Mouse (Mus musculus) liver, embryonic 13.5 days (tissue): ENCODE measurements around the gene Emid1. TPM values are rescaled to one million over a fixed set of nuclear protein-coding genes. Genes with fewer than 3 reads are reported as not detected.

Experiments
- ATAC-seq: fragments of 200-750 bp; cut with Nextera tagmentation; 2 replicates; pipeline ENCODE4 v1.8.0; 2017; ENCODE audit warnings: low read depth, mild to moderate bottlenecking, moderate number of reproducible peaks, moderate library complexity
- DNase-seq: peaks from one replicate; pipeline ENCODE4 v3.0.0; 2022
- H3K27ac ChIP-seq: fragments of 300-500 bp; sonication (generic); 2 replicates; pipeline ENCODE4 v1.5.1; 2015; ENCODE audit warnings: moderate library complexity, mild to moderate bottlenecking, inconsistent platforms
- H3K27me3 ChIP-seq: fragments of 300-500 bp; sonication (generic); 2 replicates; pipeline ENCODE4 v1.6.1; 2015; ENCODE audit warnings: mild to moderate bottlenecking, inconsistent platforms
- H3K36me3 ChIP-seq: fragments of 300-500 bp; sonication (generic); 2 replicates; pipeline ENCODE4 v1.6.1; 2015; ENCODE audit warnings: mild to moderate bottlenecking, inconsistent platforms
- H3K4me1 ChIP-seq: fragments of 300-500 bp; sonication (generic); replicated peaks from 2 replicates; pipeline ENCODE4 v1.6.1; 2015; ENCODE audit warnings: inconsistent platforms
- H3K4me2 ChIP-seq: fragments of 300-500 bp; sonication (generic); 2 replicates; pipeline ENCODE4 v1.6.1; 2015; ENCODE audit warnings: inconsistent platforms, mild to moderate bottlenecking, moderate library complexity
- H3K4me3 ChIP-seq: fragments of 300-500 bp; sonication (generic); replicated peaks from 2 replicates; pipeline ENCODE4 v1.5.1; 2015; ENCODE audit warnings: mild to moderate bottlenecking, inconsistent platforms
- H3K9ac ChIP-seq: fragments of 300-500 bp; sonication (generic); 2 replicates; pipeline ENCODE4 v1.6.1; 2015; ENCODE audit warnings: mild to moderate bottlenecking, inconsistent platforms
- H3K9me3 ChIP-seq: fragments of 300-500 bp; sonication (generic); replicated peaks from 2 replicates; pipeline ENCODE4 v1.6.1; 2016; ENCODE audit warnings: inconsistent platforms
- WGBS: fragments of 180-500 bp; shearing (Covaris S2); methylation state at CpG from one replicate; pipeline ENCODE4 v1.1.7; 2015; ENCODE audit not compliant: insufficient replicate concordance; 5-methylcytosine and 5-hydroxymethylcytosine counted together
- polyA plus RNA-seq: library from polyadenylated mRNA; unstranded; fragments of >200 nt; fragmentation: Nextera tagmentation; extraction: Ambion mirVana; gene quantifications from 2 replicates; pipeline ENCODE4 v1.2.1, GENCODE M21; 2015

Gene Emid1
- polyA plus RNA-seq, result 4.3 and 4.5 TPM in 2 replicates

- H3K4me3 ChIP-seq, result peak within 1 kb of the TSS; percentile 56
- H3K27me3 ChIP-seq, result peaks cover 44% of the 10 kb centered on the region
- no peak within 1 kb of the TSS for H3K27ac ChIP-seq
- peaks cover 38% of the 10 kb centered on the region for H3K4me1 ChIP-seq
- H3K9me3 ChIP-seq, result no peaks in the 10 kb centered on the region
- H3K36me3 ChIP-seq, result no peaks in the 10 kb centered on the region
- ATAC-seq (peak; percentile 37; the same call in 1 of the 2 replicates), DNase-seq (no peak)
- H3K9ac ChIP-seq, result peak within 1 kb of the TSS; percentile 46
- peak within 1 kb of the TSS; percentile 71 for H3K4me2 ChIP-seq
- under 1% methylated on average over 52 of the region's 53 CpGs for WGBS
These were observed at the start of gene Emid1 for GRCm38 (mm10) chr11:5151680-5152337. TSS of gene Emid1 (minus strand) at chr11:5152257.

GRCm38 (mm10) chr11:5199879-5200278 lies 47.8 kb upstream of the Emid1 start:
- no peak overlapping the region for H3K4me2 ChIP-seq
- H3K27me3 ChIP-seq, result no peaks in the 10 kb centered on the region
- 68% methylated on average over 2 of the region's 2 CpGs for WGBS
- no peaks in the 10 kb centered on the region for H3K36me3 ChIP-seq
- no peak for DNase-seq
- no peak for ATAC-seq
- H3K9me3 ChIP-seq, result no peaks in the 10 kb centered on the region
- H3K27ac ChIP-seq, result no peak overlapping the region
- peaks cover 2% of the 10 kb centered on the region; the same call in 1 of the 2 replicates for H3K4me1 ChIP-seq
- no peak overlapping the region for H3K9ac ChIP-seq
- no peak overlapping the region for H3K4me3 ChIP-seq

GRCm38 (mm10) chr11:5197068-5197467 lies 45.0 kb upstream of the Emid1 start:
- ATAC-seq, result peak; percentile 49; the same call in 1 of the 2 replicates
- H3K9me3 ChIP-seq, result no peaks in the 10 kb centered on the region
- no peak overlapping the region for H3K4me3 ChIP-seq
- no peak for DNase-seq
- 65% methylated on average over 5 of the region's 5 CpGs for WGBS
- H3K4me2 ChIP-seq, result no peak overlapping the region
- peaks cover 10% of the 10 kb centered on the region; the same call in 1 of the 2 replicates for H3K4me1 ChIP-seq
- H3K27me3 ChIP-seq, result no peaks in the 10 kb centered on the region
- no peak overlapping the region for H3K9ac ChIP-seq
- H3K36me3 ChIP-seq, result no peaks in the 10 kb centered on the region
- H3K27ac ChIP-seq, result no peak overlapping the region

GRCm38 (mm10) chr11:5196583-5196982 lies 44.5 kb upstream of the Emid1 start:
- WGBS, result 60% methylated on average over 7 of the region's 7 CpGs
- H3K27ac ChIP-seq, result no peak overlapping the region

GRCm38 (mm10) chr11:5193576-5193881 lies 41.5 kb upstream of the Emid1 start:
- peaks cover 14% of the 10 kb centered on the region; the same call in 1 of the 2 replicates for H3K4me1 ChIP-seq
- ATAC-seq (no peak), DNase-seq (no peak)
- H3K9ac ChIP-seq, result no peak overlapping the region
- H3K4me3 ChIP-seq, result no peak overlapping the region
- 41% methylated on average over 1 of the region's 1 CpGs for WGBS
- no peak overlapping the region for H3K27ac ChIP-seq
- no peaks in the 10 kb centered on the region for H3K9me3 ChIP-seq
- no peak overlapping the region for H3K4me2 ChIP-seq
- no peaks in the 10 kb centered on the region for H3K36me3 ChIP-seq
- no peaks in the 10 kb centered on the region for H3K27me3 ChIP-seq

More at GRCm38 (mm10) chr11:5196583-5196982, 44.5 kb upstream of the Emid1 start:
- no peak for DNase-seq
- Histone ChIP-seq H3K4me1 (peaks cover 14% of the 10 kb centered on the region; the same call in 1 of the 2 replicates), H3K36me3 (no peaks in the 10 kb centered on the region), H3K4me3 (no peak overlapping the region), H3K9ac (no peak overlapping the region), H3K4me2 (no peak overlapping the region), H3K27me3 (no peaks in the 10 kb centered on the region), H3K9me3 (no peaks in the 10 kb centered on the region)
- ATAC-seq, result no peak

GRCm38 (mm10) chr11:5192840-5193575 lies 41.0 kb upstream of the Emid1 start:
- Histone ChIP-seq H3K36me3 (no peaks in the 10 kb centered on the region), H3K4me1 (peaks cover 14% of the 10 kb centered on the region; the same call in 1 of the 2 replicates), H3K27me3 (no peaks in the 10 kb centered on the region), H3K4me3 (no peak overlapping the region), H3K4me2 (no peak overlapping the region), H3K9ac (no peak overlapping the region), H3K9me3 (no peaks in the 10 kb centered on the region), H3K27ac (no peak overlapping the region)
- no peak for ATAC-seq
- DNase-seq, result no peak
- WGBS, result 48% methylated on average over 8 of the region's 8 CpGs

- no peaks in the 10 kb centered on the region for H3K36me3 ChIP-seq
- DNase-seq (no peak), ATAC-seq (no peak; the same call in 1 of the 2 replicates)
- no peak overlapping the region for H3K4me2 ChIP-seq
- H3K27ac ChIP-seq, result no peak overlapping the region
- no peaks in the 10 kb centered on the region for H3K9me3 ChIP-seq
- H3K9ac ChIP-seq, result no peak overlapping the region
- 64% methylated on average over 9 of the region's 9 CpGs for whole genome bisulfite sequencing
- no peaks in the 10 kb centered on the region for H3K27me3 ChIP-seq
- H3K4me1 ChIP-seq, result peaks cover 13% of the 10 kb centered on the region; the same call in 1 of the 2 replicates
- H3K4me3 ChIP-seq, result no peak overlapping the region
These were observed 40.0 kb upstream of the Emid1 start for GRCm38 (mm10) chr11:5192084-5192516.

- H3K4me3 ChIP-seq, result no peak overlapping the region
- no peak for DNase-seq
- no peak for ATAC-seq
- no peaks in the 10 kb centered on the region for H3K9me3 ChIP-seq
- no peak overlapping the region for H3K9ac ChIP-seq
- 64% methylated on average over 9 of the region's 9 CpGs for WGBS
- H3K27me3 ChIP-seq, result no peaks in the 10 kb centered on the region
- no peak overlapping the region for H3K27ac ChIP-seq
- peaks cover 12% of the 10 kb centered on the region; the same call in 1 of the 2 replicates for H3K4me1 ChIP-seq
- H3K36me3 ChIP-seq, result no peaks in the 10 kb centered on the region
- no peak overlapping the region for H3K4me2 ChIP-seq
These were observed 37.3 kb upstream of the Emid1 start for GRCm38 (mm10) chr11:5189239-5189933.

GRCm38 (mm10) chr11:5188170-5188569 lies 36.1 kb upstream of the Emid1 start:
- no peaks in the 10 kb centered on the region for H3K36me3 ChIP-seq
- H3K9me3 ChIP-seq, result no peaks in the 10 kb centered on the region
- peaks cover 12% of the 10 kb centered on the region; the same call in 1 of the 2 replicates for H3K4me1 ChIP-seq
- H3K9ac ChIP-seq, result no peak overlapping the region
- no peak overlapping the region for H3K27ac ChIP-seq
- no peaks in the 10 kb centered on the region for H3K27me3 ChIP-seq
- no peak for DNase-seq
- no peak for ATAC-seq
- no peak overlapping the region for H3K4me2 ChIP-seq
- H3K4me3 ChIP-seq, result no peak overlapping the region
- 62% methylated on average over 4 of the region's 4 CpGs for WGBS

- Histone ChIP-seq H3K4me3 (no peak overlapping the region), H3K9ac (no peak overlapping the region), H3K27me3 (no peaks in the 10 kb centered on the region), H3K36me3 (no peaks in the 10 kb centered on the region), H3K9me3 (no peaks in the 10 kb centered on the region), H3K4me2 (no peak overlapping the region), H3K27ac (no peak overlapping the region), H3K4me1 (no peaks in the 10 kb centered on the region)
- 87% methylated on average over 9 of the region's 9 CpGs for whole genome bisulfite sequencing
- ATAC-seq (no peak), DNase-seq (no peak)
These were observed 32.8 kb upstream of the Emid1 start for GRCm38 (mm10) chr11:5184832-5185231.

GRCm38 (mm10) chr11:5184250-5184649 lies 32.2 kb upstream of the Emid1 start:
- no peaks in the 10 kb centered on the region for H3K4me1 ChIP-seq
- ATAC-seq (no peak), DNase-seq (no peak)
- no peak overlapping the region for H3K4me2 ChIP-seq
- 42% methylated on average over 9 of the region's 9 CpGs for WGBS
- no peaks in the 10 kb centered on the region for H3K27me3 ChIP-seq
- no peaks in the 10 kb centered on the region for H3K36me3 ChIP-seq
- no peak overlapping the region for H3K4me3 ChIP-seq
- H3K9ac ChIP-seq, result no peak overlapping the region
- no peaks in the 10 kb centered on the region for H3K9me3 ChIP-seq
- H3K27ac ChIP-seq, result no peak overlapping the region
